Mouse (Mus musculus) erythroid progenitor cell, adult 5-6 weeks (primary cell): ENCODE measurements around the gene Sema4c. TPM values are rescaled to one million over a fixed set of nuclear protein-coding genes. Genes with fewer than 3 reads are reported as not detected.

Source experiments
- ATAC-seq: replicated peaks from 2 replicates; pipeline ENCODE4 v1.8.0; 2016; ENCODE audit warnings: moderate number of reproducible peaks, mild to moderate bottlenecking, moderate TSS enrichment, inconsistent platforms; ENCODE audit not compliant: poor library complexity, low FRiP score, severe bottlenecking
- total RNA-seq, 2 experiments: library from RNA; stranded (forward) in 1 of 2; stranded (reverse) in 1 of 2; fragments of 150-400 nt in 1 of 2; fragments of 186-747, 209-891 nt in 1 of 2; gene quantifications; 2 replicates each; pipeline versions ENCODE4 v1.2.3 to v1.2.4; 2015 to 2017; ENCODE audit warnings: low replicate concordance in 2 of 2

The Sema4c gene
- total RNA-seq (2015; ENCODE audit: low replicate concordance) = not detected in 2 replicates
- total RNA-seq (2017; ENCODE audit: low replicate concordance) = 0.45 TPM in 1 of 2 replicates, not detected in the other

- ATAC-seq = no peak
Measured at GRCm38 (mm10) chr1:36558031-36558993, at the start of gene Sema4c. Gene Sema4c, minus strand, starts transcription at chr1:36558349.

- ATAC-seq = no peak
Measured at GRCm38 (mm10) chr1:36606951-36607350, 48.8 kb upstream of the Sema4c start.

- ATAC-seq = no peak
Measured at GRCm38 (mm10) chr1:36604254-36605156, 46.4 kb upstream of the Sema4c start.

GRCm38 (mm10) chr1:36603361-36603760 is 45.2 kb upstream of the Sema4c start:
- no peak for ATAC-seq

GRCm38 (mm10) chr1:36602271-36602670 is 44.1 kb upstream of the Sema4c start:
- no peak for ATAC-seq

- no peak for ATAC-seq
Measured at GRCm38 (mm10) chr1:36598411-36598810, 40.3 kb upstream of the Sema4c start.

GRCm38 (mm10) chr1:36596114-36596513 is 38.0 kb upstream of the Sema4c start:
- no peak for ATAC-seq

GRCm38 (mm10) chr1:36595167-36595931 is 37.2 kb upstream of the Sema4c start:
- ATAC-seq = no peak

- ATAC-seq = no peak
Measured at GRCm38 (mm10) chr1:36593099-36593498, 35.0 kb upstream of the Sema4c start.

GRCm38 (mm10) chr1:36591408-36591807 is 33.3 kb upstream of the Sema4c start:
- ATAC-seq = no peak

GRCm38 (mm10) chr1:36590664-36591063 is 32.5 kb upstream of the Sema4c start:
- ATAC-seq = no peak

GRCm38 (mm10) chr1:36589486-36589885 is 31.3 kb upstream of the Sema4c start:
- no peak for ATAC-seq

GRCm38 (mm10) chr1:36588476-36589450 is 30.6 kb upstream of the Sema4c start:
- ATAC-seq = no peak

- no peak for ATAC-seq
Measured at GRCm38 (mm10) chr1:36587860-36588259, 29.7 kb upstream of the Sema4c start.

GRCm38 (mm10) chr1:36586288-36586687 is 28.1 kb upstream of the Sema4c start:
- no peak for ATAC-seq

- no peak for ATAC-seq
Measured at GRCm38 (mm10) chr1:36583408-36584116, 25.4 kb upstream of the Sema4c start.

- ATAC-seq = no peak
Measured at GRCm38 (mm10) chr1:36582211-36582610, 24.1 kb upstream of the Sema4c start.

GRCm38 (mm10) chr1:36581260-36581659 is 23.1 kb upstream of the Sema4c start:
- no peak for ATAC-seq
